Mouse (Mus musculus) liver, embryonic 16.5 days (tissue): ENCODE results near the gene Zfp704. TPM values are rescaled to one million over a fixed set of nuclear protein-coding genes. Genes with fewer than 3 reads are reported as not detected.

Source experiments
- ATAC-seq: fragments of 200-750 bp; cut with Nextera tagmentation; 2 replicates; pipeline ENCODE4 v1.8.0; 2017; ENCODE audit warnings: low read depth, mild to moderate bottlenecking, moderate number of reproducible peaks, moderate library complexity
- H3K27ac ChIP-seq: fragments of 300-500 bp; sonication (generic); 2 replicates; pipeline ENCODE4 v1.5.1; 2014; ENCODE audit warnings: mild to moderate bottlenecking, low read length
- H3K27me3 ChIP-seq: fragments of 300-500 bp; sonication (generic); 2 replicates; pipeline ENCODE4 v1.6.1; 2014; ENCODE audit warnings: low read depth, low read length, mixed read lengths; ENCODE audit not compliant: control insufficient read depth, insufficient read depth
- H3K36me3 ChIP-seq: fragments of 300-500 bp; sonication (generic); 2 replicates; pipeline ENCODE4 v1.6.1; 2014; ENCODE audit warnings: mild to moderate bottlenecking; ENCODE audit not compliant: control insufficient read depth, insufficient read depth
- H3K4me1 ChIP-seq: fragments of 300-500 bp; sonication (generic); 2 replicates; pipeline ENCODE4 v1.6.1; 2014; ENCODE audit warnings: low read depth, low read length, mixed read lengths; ENCODE audit not compliant: control insufficient read depth
- H3K4me2 ChIP-seq: fragments of 300-500 bp; sonication (generic); 2 replicates; pipeline ENCODE4 v1.6.1; 2014; ENCODE audit warnings: low read depth, low read length, mixed read lengths
- H3K4me3 ChIP-seq: fragments of 300-500 bp; sonication (generic); 2 replicates; pipeline ENCODE4 v1.5.1; 2014; ENCODE audit warnings: low read depth, mild to moderate bottlenecking, low read length
- H3K9ac ChIP-seq: fragments of 300-500 bp; sonication (generic); 2 replicates; pipeline ENCODE4 v1.6.1; 2014; ENCODE audit warnings: low read depth, low read length
- H3K9me3 ChIP-seq: fragments of 300-500 bp; sonication (generic); replicated peaks from 2 replicates; pipeline ENCODE4 v1.6.1; 2016; ENCODE audit warnings: low read length; ENCODE audit not compliant: control insufficient read depth
- WGBS: fragments of 180-500 bp; shearing (Covaris S2); extraction: QIAGEN DNeasy Blood & Tissue Kit; methylation state at CpG from one replicate; pipeline ENCODE4 v1.1.7; 2014; ENCODE audit not compliant: insufficient replicate concordance; 5-methylcytosine and 5-hydroxymethylcytosine counted together
- polyA plus RNA-seq: library from polyadenylated mRNA; unstranded; fragments of >200 nt; fragmentation: Nextera tagmentation; extraction: Ambion mirVana; gene quantifications from 2 replicates; pipeline ENCODE4 v1.2.1, GENCODE M21; 2015

Zfp704 gene
- polyA plus RNA-seq, 1 experiment from 2014 or later: 0.97 TPM

GRCm38 (mm10) chr3:9499994-9500553, 109.8 kb downstream of the Zfp704 start:
- H3K4me1 ChIP-seq: peaks cover 2% of the 10 kb centered on the region; the same call in 1 of the 2 replicates
- no peaks in the 10 kb centered on the region for H3K36me3 ChIP-seq
- ATAC-seq: peak; percentile 32; the same call in 1 of the 2 replicates
- no peak overlapping the region for H3K4me2 ChIP-seq
- no peaks in the 10 kb centered on the region for H3K27me3 ChIP-seq
- H3K4me3 ChIP-seq: no peak overlapping the region
- no peak overlapping the region for H3K27ac ChIP-seq
- no peak overlapping the region for H3K9ac ChIP-seq
- no peaks in the 10 kb centered on the region for H3K9me3 ChIP-seq
- WGBS: 48% methylated on average over 8 of the region's 8 CpGs

GRCm38 (mm10) chr3:9499489-9499888, 110.4 kb downstream of the Zfp704 start:
- H3K27ac ChIP-seq: no peak overlapping the region
- no peak overlapping the region for H3K9ac ChIP-seq
- H3K4me1 ChIP-seq: peaks cover 2% of the 10 kb centered on the region; the same call in 1 of the 2 replicates
- no peak overlapping the region for H3K4me3 ChIP-seq
- no peaks in the 10 kb centered on the region for H3K9me3 ChIP-seq
- 20% methylated on average over 5 of the region's 5 CpGs for WGBS
- ATAC-seq: no peak
- no peaks in the 10 kb centered on the region for H3K36me3 ChIP-seq
- H3K27me3 ChIP-seq: no peaks in the 10 kb centered on the region
- H3K4me2 ChIP-seq: no peak overlapping the region

DNA sequence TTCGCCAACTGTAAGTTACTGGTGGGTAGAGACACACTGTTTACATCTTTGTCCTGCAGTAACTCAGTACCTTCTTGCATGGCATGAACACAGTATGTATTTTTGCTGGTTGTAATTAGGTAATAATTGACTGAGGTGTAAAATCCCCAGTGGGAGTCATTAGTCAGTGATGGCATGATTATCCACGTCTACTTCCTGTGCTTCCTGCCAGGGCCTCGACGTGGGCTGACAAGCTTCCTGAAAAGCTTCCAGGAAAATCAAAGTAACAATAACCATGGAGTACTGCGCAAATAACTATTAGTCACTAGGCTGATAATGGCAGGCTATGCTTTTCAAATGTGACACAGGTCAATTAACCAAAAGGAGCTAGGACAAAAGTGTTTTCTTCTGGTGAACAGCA, 112.6 kb downstream of the Zfp704 start:
- Histone ChIP-seq H3K36me3 (no peaks in the 10 kb centered on the region), H3K27ac (no peak overlapping the region), H3K4me1 (peaks cover 2% of the 10 kb centered on the region; the same call in 1 of the 2 replicates), H3K9ac (no peak overlapping the region), H3K9me3 (no peaks in the 10 kb centered on the region), H3K27me3 (no peaks in the 10 kb centered on the region), H3K4me3 (no peak overlapping the region), H3K4me2 (no peak overlapping the region)
- 44% methylated on average over 5 of the region's 5 CpGs for WGBS
- no peak for ATAC-seq

DNA sequence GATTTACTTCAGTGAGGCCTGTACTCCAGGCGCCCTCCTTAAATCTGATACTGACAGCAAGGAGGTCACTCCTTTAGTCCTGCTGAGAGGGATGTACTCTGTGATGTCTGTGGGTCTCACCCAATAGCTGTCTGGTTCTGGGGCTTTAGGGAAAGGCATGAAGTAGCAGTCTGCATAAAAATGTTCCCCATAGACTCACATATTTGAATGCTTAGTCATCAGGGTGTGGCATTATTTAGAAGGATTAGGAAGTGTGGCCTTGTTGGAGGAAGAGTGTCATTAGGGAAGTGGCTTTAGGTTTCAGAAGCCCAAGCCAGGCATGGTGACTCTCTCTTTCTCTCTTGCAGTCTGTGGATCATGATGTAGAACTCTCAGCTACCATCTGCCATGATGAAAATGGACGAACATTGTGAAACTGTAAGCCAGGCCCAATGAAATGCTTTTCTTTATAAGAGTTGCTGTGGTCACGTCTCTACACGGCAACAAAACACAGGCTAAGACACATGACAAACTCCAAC, 118.1 kb downstream of the Zfp704 start:
- no peaks in the 10 kb centered on the region for H3K27me3 ChIP-seq
- no peaks in the 10 kb centered on the region for H3K36me3 ChIP-seq
- H3K4me2 ChIP-seq: no peak overlapping the region
- no peaks in the 10 kb centered on the region for H3K4me1 ChIP-seq
- no peak for ATAC-seq
- H3K4me3 ChIP-seq: no peak overlapping the region
- no peak overlapping the region for H3K9ac ChIP-seq
- 81% methylated on average over 4 of the region's 4 CpGs for WGBS
- H3K27ac ChIP-seq: no peak overlapping the region
- no peaks in the 10 kb centered on the region for H3K9me3 ChIP-seq

GRCm38 (mm10) chr3:9487644-9488043, 122.2 kb downstream of the Zfp704 start:
- H3K36me3 ChIP-seq: no peaks in the 10 kb centered on the region
- H3K4me1 ChIP-seq: no peaks in the 10 kb centered on the region
- no peaks in the 10 kb centered on the region for H3K27me3 ChIP-seq
- no peak for ATAC-seq
- WGBS: 65% methylated on average over 4 of the region's 4 CpGs
- H3K9ac ChIP-seq: no peak overlapping the region
- H3K4me2 ChIP-seq: no peak overlapping the region
- H3K9me3 ChIP-seq: no peaks in the 10 kb centered on the region
- H3K4me3 ChIP-seq: no peak overlapping the region
- H3K27ac ChIP-seq: no peak overlapping the region

DNA sequence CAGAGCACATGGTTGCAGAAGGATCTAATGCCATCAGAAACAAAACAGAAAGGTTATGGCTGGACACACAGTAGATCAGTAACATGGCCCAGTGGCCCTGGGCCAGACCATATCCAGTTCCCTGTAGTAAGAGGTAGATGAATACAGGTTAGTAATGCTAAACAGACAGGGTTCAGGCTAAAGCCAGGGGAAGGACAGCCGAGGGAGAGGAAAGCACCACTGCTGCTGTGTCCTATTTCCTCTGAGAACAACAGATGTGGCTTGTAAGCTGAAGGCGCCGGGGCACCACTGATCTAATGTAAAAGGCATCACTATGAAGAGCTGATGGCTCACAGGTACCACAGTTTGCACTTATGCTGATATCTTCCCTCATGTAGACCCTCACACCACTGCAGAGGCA, 124.4 kb downstream of the Zfp704 start:
- Histone ChIP-seq H3K4me1 (no peaks in the 10 kb centered on the region), H3K27me3 (no peaks in the 10 kb centered on the region), H3K4me2 (no peak overlapping the region), H3K36me3 (no peaks in the 10 kb centered on the region), H3K27ac (no peak overlapping the region), H3K9ac (no peak overlapping the region), H3K9me3 (no peaks in the 10 kb centered on the region), H3K4me3 (no peak overlapping the region)
- ATAC-seq: no peak
- WGBS: 72% methylated on average over 3 of the region's 3 CpGs

GRCm38 (mm10) chr3:9481956-9482355, 127.9 kb downstream of the Zfp704 start:
- H3K27me3 ChIP-seq: no peaks in the 10 kb centered on the region

GRCm38 (mm10) chr3:9481358-9481757, 128.5 kb downstream of the Zfp704 start:
- no peak for ATAC-seq
- 58% methylated on average over 6 of the region's 6 CpGs for WGBS

More at GRCm38 (mm10) chr3:9481956-9482355, 127.9 kb downstream of the Zfp704 start:
- H3K4me1 ChIP-seq: no peaks in the 10 kb centered on the region
- no peak overlapping the region for H3K4me3 ChIP-seq
- no peaks in the 10 kb centered on the region for H3K9me3 ChIP-seq
- no peaks in the 10 kb centered on the region for H3K36me3 ChIP-seq
- H3K4me2 ChIP-seq: no peak overlapping the region
- no peak overlapping the region for H3K9ac ChIP-seq
- no peak for ATAC-seq
- WGBS: 70% methylated on average over 4 of the region's 4 CpGs
- H3K27ac ChIP-seq: no peak overlapping the region

DNA sequence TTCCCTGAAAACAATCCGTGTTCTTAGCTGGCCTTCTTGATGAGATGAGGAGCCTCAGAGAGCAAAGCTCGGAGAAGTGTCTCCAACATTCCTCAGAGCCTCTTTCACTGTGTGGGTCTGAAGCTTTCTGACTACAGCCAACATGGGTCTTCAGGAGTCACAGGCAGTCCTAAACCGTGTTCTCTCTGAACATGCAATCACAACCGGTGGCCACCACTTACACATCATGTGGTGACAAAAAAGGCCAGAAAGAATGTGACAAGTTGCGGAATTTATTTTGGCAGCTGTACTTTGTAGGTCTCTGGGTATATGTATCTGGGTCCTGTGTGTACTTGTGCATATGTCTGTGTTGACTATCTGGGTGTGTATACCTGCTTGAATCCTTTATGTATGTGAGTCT, 128.9 kb downstream of the Zfp704 start:
- Histone ChIP-seq H3K36me3 (no peaks in the 10 kb centered on the region), H3K27ac (no peak overlapping the region), H3K4me1 (no peaks in the 10 kb centered on the region), H3K4me2 (no peak overlapping the region), H3K4me3 (no peak overlapping the region), H3K9ac (no peak overlapping the region), H3K9me3 (no peaks in the 10 kb centered on the region), H3K27me3 (no peaks in the 10 kb centered on the region)
- ATAC-seq: no peak
- WGBS: 71% methylated on average over 5 of the region's 5 CpGs

More at GRCm38 (mm10) chr3:9481358-9481757, 128.5 kb downstream of the Zfp704 start:
- Histone ChIP-seq H3K9me3 (no peaks in the 10 kb centered on the region), H3K27me3 (no peaks in the 10 kb centered on the region), H3K27ac (no peak overlapping the region), H3K4me3 (no peak overlapping the region), H3K9ac (no peak overlapping the region), H3K4me2 (no peak overlapping the region), H3K36me3 (no peaks in the 10 kb centered on the region), H3K4me1 (no peaks in the 10 kb centered on the region)
